Mouse (Mus musculus): ENCODE data around the gene Mtg2.
A peak's percentile ranks its signal among the peaks of the same experiment; 100 is the strongest.

Mtg2 gene

GRCm38 (mm10) chr2:180070481-180071453 is at the start of gene Mtg2:
Mtg2 (plus strand) TSS chr2:180070588.
- DNase-seq (ENCODE audit: low read depth, low spot score), result peak; percentile 92

- no peak for DNase-seq (ENCODE audit: low read depth, low spot score)
Observed at GRCm38 (mm10) chr2:180020919-180021318, 49.5 kb upstream of the Mtg2 start.

- DNase-seq (ENCODE audit: low read depth, low spot score), result peak; percentile 57
Observed at GRCm38 (mm10) chr2:180022751-180023150, 47.6 kb upstream of the Mtg2 start.

GRCm38 (mm10) chr2:180024401-180025098 is 45.8 kb upstream of the Mtg2 start, which contains the start of gene Lsm14b:
Lsm14b (plus strand) TSS chr2:180024987.
- DNase-seq (ENCODE audit: low read depth, low spot score), result peak; percentile 99

GRCm38 (mm10) chr2:180025135-180025860 is 45.1 kb upstream of the Mtg2 start:
- DNase-seq (ENCODE audit: low read depth, low spot score), result no peak

GRCm38 (mm10) chr2:180025861-180026200 is 44.6 kb upstream of the Mtg2 start:
- DNase-seq (ENCODE audit: low read depth, low spot score), result no peak

GRCm38 (mm10) chr2:180027768-180028167 is 42.6 kb upstream of the Mtg2 start:
- DNase-seq (ENCODE audit: low read depth, low spot score), result no peak

GRCm38 (mm10) chr2:180031270-180031669 is 39.1 kb upstream of the Mtg2 start:
- DNase-seq (ENCODE audit: low read depth, low spot score), result no peak

GRCm38 (mm10) chr2:180032925-180033324 is 37.5 kb upstream of the Mtg2 start:
- DNase-seq (ENCODE audit: low read depth, low spot score), result no peak

GRCm38 (mm10) chr2:180033956-180034355 is 36.4 kb upstream of the Mtg2 start:
- no peak for DNase-seq (ENCODE audit: low read depth, low spot score)

- DNase-seq (ENCODE audit: low read depth, low spot score), result no peak
Observed at GRCm38 (mm10) chr2:180034753-180035152, 35.6 kb upstream of the Mtg2 start.

GRCm38 (mm10) chr2:180040406-180040805 is 30.0 kb upstream of the Mtg2 start:
- no peak for DNase-seq (ENCODE audit: low read depth, low spot score)

GRCm38 (mm10) chr2:180041577-180042255 is 28.7 kb upstream of the Mtg2 start:
- DNase-seq (ENCODE audit: low read depth, low spot score), result no peak

- DNase-seq (ENCODE audit: low read depth, low spot score), result peak; percentile 74
Observed at GRCm38 (mm10) chr2:180042256-180042857, 28.0 kb upstream of the Mtg2 start, which contains the start of the genes Psma7 and Ss18l1. Psma7 (minus strand) TSS chr2:180042433. Ss18l1 (plus strand) TSS chr2:180042509.

GRCm38 (mm10) chr2:180042858-180043515 is 27.4 kb upstream of the Mtg2 start:
- no peak for DNase-seq (ENCODE audit: low read depth, low spot score)

GRCm38 (mm10) chr2:180045283-180045682 is 25.1 kb upstream of the Mtg2 start:
- DNase-seq (ENCODE audit: low read depth, low spot score), result peak; percentile 39

- DNase-seq (ENCODE audit: low read depth, low spot score), result no peak
Observed at GRCm38 (mm10) chr2:180047580-180047979, 22.8 kb upstream of the Mtg2 start.

GRCm38 (mm10) chr2:180047980-180048635 is 22.3 kb upstream of the Mtg2 start:
- no peak for DNase-seq (ENCODE audit: low read depth, low spot score)

- DNase-seq (ENCODE audit: low read depth, low spot score), result peak; percentile 68
Observed at GRCm38 (mm10) chr2:180050986-180051385, 19.4 kb upstream of the Mtg2 start.
